Mouse (Mus musculus) telencephalon, adult 2 months (tissue): ENCODE measurements around the gene Ptprm.

Source experiments
- DNase-seq: peaks from one replicate; pipeline ENCODE4 v3.0.0-alpha.2; 2011; ENCODE audit warnings: low read depth, low spot score

Gene Ptprm

GRCm38 (mm10) chr17:67343471-67343870 lies 10.8 kb downstream of the Ptprm start:
- DNase-seq = no peak

- no peak for DNase-seq
Observed at GRCm38 (mm10) chr17:67343006-67343405, 11.3 kb downstream of the Ptprm start.

- DNase-seq = no peak
Observed at GRCm38 (mm10) chr17:67340362-67340761, 13.9 kb downstream of the Ptprm start.

- DNase-seq = no peak
Observed at GRCm38 (mm10) chr17:67339569-67339968, 14.7 kb downstream of the Ptprm start.

- no peak for DNase-seq
Observed at GRCm38 (mm10) chr17:67334310-67334709, 19.9 kb downstream of the Ptprm start.

- no peak for DNase-seq
Observed at GRCm38 (mm10) chr17:67329435-67329834, 24.8 kb downstream of the Ptprm start.

- no peak for DNase-seq
Observed at GRCm38 (mm10) chr17:67324499-67324832, 29.8 kb downstream of the Ptprm start.

- no peak for DNase-seq
Observed at GRCm38 (mm10) chr17:67323777-67324498, 30.3 kb downstream of the Ptprm start.

- DNase-seq = no peak
Observed at GRCm38 (mm10) chr17:67314491-67315205, 39.6 kb downstream of the Ptprm start.

GRCm38 (mm10) chr17:67308421-67308820 lies 45.8 kb downstream of the Ptprm start:
- no peak for DNase-seq

GRCm38 (mm10) chr17:67306066-67306845 lies 48.0 kb downstream of the Ptprm start:
- DNase-seq = no peak

GRCm38 (mm10) chr17:67304831-67305230 lies 49.4 kb downstream of the Ptprm start:
- DNase-seq = no peak

GRCm38 (mm10) chr17:67303326-67304099 lies 50.7 kb downstream of the Ptprm start:
- DNase-seq = no peak

GRCm38 (mm10) chr17:67302569-67302968 lies 51.7 kb downstream of the Ptprm start:
- no peak for DNase-seq

GRCm38 (mm10) chr17:67302074-67302473 lies 52.2 kb downstream of the Ptprm start:
- DNase-seq = no peak

- no peak for DNase-seq
Observed at GRCm38 (mm10) chr17:67301367-67301766, 52.9 kb downstream of the Ptprm start.

GRCm38 (mm10) chr17:67298269-67298798 lies 55.9 kb downstream of the Ptprm start:
- DNase-seq = no peak

- DNase-seq = no peak
Observed at GRCm38 (mm10) chr17:67296604-67297595, 57.4 kb downstream of the Ptprm start.

GRCm38 (mm10) chr17:67290662-67291240 lies 63.5 kb downstream of the Ptprm start:
- DNase-seq = peak; percentile 49

- no peak for DNase-seq
Observed at GRCm38 (mm10) chr17:67287501-67287900, 66.8 kb downstream of the Ptprm start.
